22 mouse cellular contexts compared by ENCODE assay signal in genomic region chr13:99244471-99244870, GRCm38 (mm10). TPM values are rescaled to one million over a fixed set of nuclear protein-coding genes. Genes with fewer than 3 reads are reported as not detected.
DNase-seq lines count a peak whose midpoint lies in the region; ATAC-seq lines count a peak whose summit lies in the region.
"Had no signal": no experiment of that assay in that cellular context is flagged by ENCODE, and none has a peak within 500 bp of the region (broad histone marks: within the 10 kb centered on the region; RNA-seq: fewer than 3 reads in every experiment).

No protein-coding gene starts in this region.

- H3K27me3 ChIP-seq in forebrain, embryonic 10.5 days (ENCODE audit: poor library complexity, severe bottlenecking), result no peaks in the 10 kb centered on the region
- no peaks in the 10 kb centered on the region for H3K27me3 ChIP-seq in forebrain, embryonic 13.5 days
- no peaks in the 10 kb centered on the region for H3K27me3 ChIP-seq in hindbrain, embryonic 10.5 days (ENCODE audit: insufficient read depth, poor library complexity, severe bottlenecking)
- no peaks in the 10 kb centered on the region for H3K27me3 ChIP-seq in hindbrain, embryonic 14.5 days (ENCODE audit: control insufficient read depth, insufficient read depth, low read length)
- no peaks in the 10 kb centered on the region for H3K27me3 ChIP-seq in midbrain, embryonic 11.5 days (ENCODE audit: control insufficient read depth, insufficient read depth, low read length)
- no peaks in the 10 kb centered on the region for H3K27me3 ChIP-seq in midbrain, embryonic 13.5 days
- H3K27me3 ChIP-seq: forebrain, embryonic 15.5 days; heart, embryonic 12.5 days; heart, embryonic 15.5 days; hindbrain, embryonic 12.5 days had no signal

- H3K4me2 ChIP-seq in forebrain, embryonic 13.5 days, result no peak overlapping the region
- no peak overlapping the region for H3K4me2 ChIP-seq in hindbrain, embryonic 14.5 days (replicated peaks)
- no peak overlapping the region for H3K4me2 ChIP-seq in midbrain, embryonic 11.5 days
- no peak overlapping the region for H3K4me2 ChIP-seq in midbrain, embryonic 13.5 days (replicated peaks)
- H3K4me2 ChIP-seq: forebrain, embryonic 15.5 days; heart, embryonic 12.5 days; heart, embryonic 15.5 days; hindbrain, embryonic 12.5 days had no signal

- no peak overlapping the region for H3K9ac ChIP-seq in forebrain, embryonic 13.5 days
- H3K9ac ChIP-seq in hindbrain, embryonic 14.5 days, result no peak overlapping the region
- H3K9ac ChIP-seq in midbrain, embryonic 11.5 days (ENCODE audit: low read length), result no peak overlapping the region
- H3K9ac ChIP-seq in midbrain, embryonic 13.5 days (replicated peaks), result no peak overlapping the region
- H3K9ac ChIP-seq: forebrain, embryonic 15.5 days; heart, embryonic 12.5 days; heart, embryonic 15.5 days; hindbrain, embryonic 12.5 days had no signal

- peaks cover 33% of the 10 kb centered on the region for H3K4me1 ChIP-seq in forebrain, embryonic 10.5 days
- no peaks in the 10 kb centered on the region for H3K4me1 ChIP-seq in forebrain, embryonic 13.5 days
- H3K4me1 ChIP-seq in hindbrain, embryonic 10.5 days (replicated peaks), result peaks cover 35% of the 10 kb centered on the region
- H3K4me1 ChIP-seq in hindbrain, embryonic 14.5 days (replicated peaks; ENCODE audit: control insufficient read depth, insufficient read depth, low read length), result 0 out of 2 replicates have a peak, but pooled peaks cover under 1% of the 10 kb centered on the region
- peaks cover 3% of the 10 kb centered on the region; the same call in 1 of the 2 replicates for H3K4me1 ChIP-seq in midbrain, embryonic 11.5 days (ENCODE audit: control insufficient read depth, insufficient read depth, low read length)
- peaks cover 17% of the 10 kb centered on the region for H3K4me1 ChIP-seq in midbrain, embryonic 13.5 days (replicated peaks)
- H3K4me1 ChIP-seq: forebrain, embryonic 15.5 days had no signal

- H3K36me3 ChIP-seq in forebrain, embryonic 10.5 days (replicated peaks), result no peaks in the 10 kb centered on the region
- no peaks in the 10 kb centered on the region for H3K36me3 ChIP-seq in forebrain, embryonic 13.5 days (ENCODE audit: poor library complexity, severe bottlenecking)
- no peaks in the 10 kb centered on the region for H3K36me3 ChIP-seq in hindbrain, embryonic 10.5 days
- no peaks in the 10 kb centered on the region for H3K36me3 ChIP-seq in hindbrain, embryonic 14.5 days (replicated peaks; ENCODE audit: control insufficient read depth, insufficient read depth)
- H3K36me3 ChIP-seq in midbrain, embryonic 11.5 days (ENCODE audit: control insufficient read depth, insufficient read depth, low read length), result no peaks in the 10 kb centered on the region
- H3K36me3 ChIP-seq in midbrain, embryonic 13.5 days, result no peaks in the 10 kb centered on the region
- H3K36me3 ChIP-seq: forebrain, embryonic 15.5 days; heart, embryonic 12.5 days; heart, embryonic 15.5 days; hindbrain, embryonic 12.5 days had no signal

- H3K27ac ChIP-seq in forebrain, embryonic 10.5 days, result peak overlapping the region; percentile 37; the same call in 1 of the 2 replicates
- H3K27ac ChIP-seq in forebrain, embryonic 13.5 days, result no peak overlapping the region
- peak overlapping the region; percentile 41; the same call in 1 of the 2 replicates for H3K27ac ChIP-seq in hindbrain, embryonic 10.5 days
- no peak overlapping the region for H3K27ac ChIP-seq in hindbrain, embryonic 14.5 days
- H3K27ac ChIP-seq in midbrain, embryonic 11.5 days (ENCODE audit: low read depth, low read length), result no peak overlapping the region
- H3K27ac ChIP-seq in midbrain, embryonic 13.5 days, result no peak overlapping the region
- H3K27ac ChIP-seq: forebrain, embryonic 15.5 days; heart, embryonic 15.5 days; hindbrain, embryonic 12.5 days had no signal

- ATAC-seq in forebrain, embryonic 13.5 days, result no peak
- ATAC-seq in hindbrain, embryonic 14.5 days (ENCODE audit: low FRiP score), result no peak
- ATAC-seq in midbrain, embryonic 11.5 days (ENCODE audit: low FRiP score), result no peak
- no peak for ATAC-seq in midbrain, embryonic 13.5 days
- ATAC-seq: activated CD4-positive, CD25-positive, alpha-beta regulatory T cell, adult 4 months; forebrain, embryonic 15.5 days; hindbrain, embryonic 16.5 days had no signal

- WGBS in forebrain, embryonic 10.5 days, result 42% methylated on average over 6 of the region's 6 CpGs
- WGBS in forebrain, embryonic 13.5 days, result 42% methylated on average over 6 of the region's 6 CpGs
- 52% methylated on average over 6 of the region's 6 CpGs for WGBS in hindbrain, embryonic 10.5 days
- 55% methylated on average over 6 of the region's 6 CpGs for WGBS in hindbrain, embryonic 14.5 days
- 36% methylated on average over 6 of the region's 6 CpGs for WGBS in midbrain, embryonic 11.5 days
- 36% methylated on average over 6 of the region's 6 CpGs for WGBS in midbrain, embryonic 13.5 days

- no peak overlapping the region for H3K4me3 ChIP-seq in forebrain, embryonic 10.5 days
- H3K4me3 ChIP-seq in forebrain, embryonic 13.5 days, result no peak overlapping the region
- H3K4me3 ChIP-seq in hindbrain, embryonic 10.5 days, result no peak overlapping the region
- no peak overlapping the region for H3K4me3 ChIP-seq in hindbrain, embryonic 14.5 days (replicated peaks; ENCODE audit: low read length)
- H3K4me3 ChIP-seq in midbrain, embryonic 11.5 days (ENCODE audit: low read depth, low read length), result no peak overlapping the region
- no peak overlapping the region for H3K4me3 ChIP-seq in midbrain, embryonic 13.5 days (replicated peaks)
- H3K4me3 ChIP-seq: forebrain, embryonic 15.5 days; heart, adult 2 months; heart, embryonic 12.5 days; heart, embryonic 15.5 days; hindbrain, embryonic 12.5 days had no signal

- no peak for DNase-seq in forebrain, embryonic 10.5 days (ENCODE audit: extremely low spot score, low spot score)
- no peak for DNase-seq in hindbrain, embryonic 10.5 days (ENCODE audit: low spot score)
- DNase-seq in hindbrain, embryonic 14.5 days (ENCODE audit: low spot score), result no peak
- peak; percentile 84 for DNase-seq in midbrain, embryonic 11.5 days (ENCODE audit: low spot score, missing footprints)
- no peak for DNase-seq in ovary, postnatal 36 days (ENCODE audit: low spot score)
- DNase-seq: adrenal gland, adult 8-10 months; adrenal gland, postnatal 25 days; cerebellum, adult 11-12 months; cerebellum, adult 8-10 months; cerebellum, postnatal 14 days; gastrocnemius, postnatal 25 days; heart, postnatal 14 days; heart, postnatal 4 days had no signal

- no peaks in the 10 kb centered on the region for H3K9me3 ChIP-seq in forebrain, embryonic 10.5 days
- no peaks in the 10 kb centered on the region for H3K9me3 ChIP-seq in forebrain, embryonic 13.5 days (replicated peaks)
- H3K9me3 ChIP-seq in hindbrain, embryonic 10.5 days, result no peaks in the 10 kb centered on the region
- H3K9me3 ChIP-seq in hindbrain, embryonic 14.5 days (ENCODE audit: control insufficient read depth, low read length), result no peaks in the 10 kb centered on the region
- H3K9me3 ChIP-seq in midbrain, embryonic 11.5 days (ENCODE audit: control insufficient read depth, low read length), result no peaks in the 10 kb centered on the region
- H3K9me3 ChIP-seq in midbrain, embryonic 13.5 days, result no peaks in the 10 kb centered on the region
- H3K9me3 ChIP-seq: forebrain, embryonic 15.5 days; heart, embryonic 12.5 days; heart, embryonic 15.5 days; hindbrain, embryonic 12.5 days had no signal

RNA-seq across cellular contexts. Expression of gene Zfp366, which starts 59.8 kb away (rescaled TPM):
- 0.36 and 0.47 TPM in 2 replicates for polyA plus RNA-seq in forebrain, embryonic 10.5 days (2016; fragmentation: Nextera tagmentation; extraction: Ambion mirVana)
- polyA plus RNA-seq in forebrain, embryonic 13.5 days (2015; fragmentation: Nextera tagmentation; extraction: Ambion mirVana), result 0.49 and 0.53 TPM in 2 replicates
- polyA plus RNA-seq in hindbrain, embryonic 10.5 days (2016; fragmentation: Nextera tagmentation; extraction: Ambion mirVana), result 0.43 and 0.45 TPM in 2 replicates
- 0.78 and 1.3 TPM in 2 replicates for polyA plus RNA-seq in hindbrain, embryonic 14.5 days (2014; fragmentation: Nextera tagmentation; extraction: Ambion mirVana)
- polyA plus RNA-seq in midbrain, embryonic 11.5 days (2014; fragmentation: Nextera tagmentation; extraction: Ambion mirVana), result 0.75 and 0.87 TPM in 2 replicates
- polyA plus RNA-seq in midbrain, embryonic 13.5 days (2015; fragmentation: Nextera tagmentation; extraction: Ambion mirVana), result 0.54 and 0.62 TPM in 2 replicates
- polyA plus RNA-seq: activated CD4-positive, CD25-positive, alpha-beta regulatory T cell, adult 4 months had no signal

Comparison
In these comparisons a context has a peak if more than half of its experiments do, and no peak if none do; other contexts are left out.
1. H3K27ac ChIP-seq: peak in forebrain, embryonic 10.5 days (single experiment) and hindbrain, embryonic 10.5 days (single experiment); none in forebrain, embryonic 13.5 days (single experiment), hindbrain, embryonic 14.5 days (single experiment), midbrain, embryonic 11.5 days (single experiment) and midbrain, embryonic 13.5 days (single experiment).